Mouse (Mus musculus) heart, adult 11 months (tissue): ENCODE data around the gene Dpp6.

Experiments used
- DNase-seq: peaks from one replicate; pipeline ENCODE4 v3.0.0; 2022

Dpp6 gene

DNA sequence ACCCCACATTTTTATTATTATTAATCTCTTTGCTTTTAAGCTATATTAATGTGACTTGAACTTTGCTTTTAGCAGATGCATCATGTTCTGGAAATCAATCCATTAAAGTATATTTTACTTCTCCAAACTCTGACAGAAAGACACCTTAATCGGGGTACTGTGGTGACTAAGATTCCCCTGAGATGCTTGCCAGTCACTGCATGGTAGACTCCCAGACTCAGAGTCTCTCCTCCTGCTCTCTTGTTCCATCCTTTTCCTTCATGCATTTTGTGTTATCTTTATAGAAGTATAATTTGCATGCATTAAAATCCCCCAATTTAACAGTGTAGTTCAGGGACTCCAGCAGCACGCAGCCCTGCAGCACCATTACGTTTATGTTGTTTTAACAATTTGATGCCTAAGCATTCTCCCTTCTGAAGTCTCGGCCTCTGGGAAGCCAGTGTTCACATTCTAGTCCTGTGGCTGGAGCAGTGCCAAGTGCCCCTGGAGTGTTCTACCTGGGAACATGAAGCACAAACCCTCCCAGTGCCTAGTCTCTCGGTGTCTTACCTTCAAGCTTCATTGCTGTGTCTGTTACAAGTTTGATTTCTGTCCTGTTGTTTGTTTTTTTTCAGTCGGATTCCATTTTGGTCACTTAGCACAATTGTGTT, 153.1 kb downstream of the Dpp6 start:
- no peak for DNase-seq

DNA sequence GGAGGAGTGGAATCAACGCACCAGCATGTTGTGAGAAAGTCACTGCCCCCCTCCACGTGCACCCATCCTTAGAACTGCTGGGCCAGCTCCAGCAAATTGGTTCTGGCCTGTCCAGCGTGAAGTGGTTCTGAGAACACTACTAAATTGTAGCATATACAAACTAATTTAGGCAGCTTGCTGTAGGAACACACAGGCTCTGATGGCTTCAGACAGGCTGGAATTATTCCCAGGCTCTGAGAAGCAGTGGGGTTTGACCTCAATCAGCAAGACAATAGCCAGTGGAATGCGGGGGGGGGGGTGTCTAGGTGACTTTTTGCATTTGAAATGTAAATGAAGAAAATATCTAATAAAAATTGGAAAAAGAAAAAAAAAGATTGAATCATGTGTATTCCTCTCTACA, 156.2 kb downstream of the Dpp6 start:
- no peak for DNase-seq

DNA sequence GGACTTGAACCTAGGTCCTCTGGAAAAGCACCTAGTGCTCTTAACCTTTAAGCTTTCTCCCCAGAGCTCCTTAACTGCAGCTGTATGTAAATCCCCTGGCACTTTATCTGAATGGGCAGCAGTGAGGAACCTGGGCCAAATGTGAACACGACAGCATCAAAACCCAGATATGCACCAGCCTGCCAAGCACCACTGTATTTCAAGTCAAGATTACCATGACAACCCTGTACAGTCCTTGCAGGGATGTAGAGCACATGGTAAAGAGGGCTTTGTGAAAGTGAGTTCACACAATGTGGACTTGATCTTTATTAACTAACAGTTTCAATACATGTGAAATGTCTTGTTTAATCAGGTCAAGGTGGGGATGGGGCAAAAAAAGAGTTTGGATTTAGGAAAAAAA, 162.3 kb downstream of the Dpp6 start:
- DNase-seq, result no peak

DNA sequence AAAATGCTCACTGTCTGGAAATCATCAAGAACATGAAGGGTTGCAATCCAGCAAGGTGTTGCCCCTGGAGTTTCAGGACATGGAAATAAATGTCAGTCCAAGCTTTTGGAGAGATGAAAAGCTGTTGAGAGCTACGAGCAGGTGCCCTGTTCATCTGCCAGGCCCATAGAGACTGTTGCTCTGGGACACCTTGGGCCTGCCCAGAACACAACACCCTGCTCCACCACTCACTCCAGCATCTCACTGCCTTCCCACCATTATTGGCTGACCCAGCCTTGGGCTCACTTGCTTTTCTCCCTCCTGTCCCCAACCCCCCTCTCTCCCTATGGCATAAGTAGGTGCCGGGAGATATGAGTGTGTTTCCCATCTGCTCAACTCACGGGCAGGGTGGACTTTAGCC, 162.8 kb downstream of the Dpp6 start:
- DNase-seq, result peak; percentile 45

DNA sequence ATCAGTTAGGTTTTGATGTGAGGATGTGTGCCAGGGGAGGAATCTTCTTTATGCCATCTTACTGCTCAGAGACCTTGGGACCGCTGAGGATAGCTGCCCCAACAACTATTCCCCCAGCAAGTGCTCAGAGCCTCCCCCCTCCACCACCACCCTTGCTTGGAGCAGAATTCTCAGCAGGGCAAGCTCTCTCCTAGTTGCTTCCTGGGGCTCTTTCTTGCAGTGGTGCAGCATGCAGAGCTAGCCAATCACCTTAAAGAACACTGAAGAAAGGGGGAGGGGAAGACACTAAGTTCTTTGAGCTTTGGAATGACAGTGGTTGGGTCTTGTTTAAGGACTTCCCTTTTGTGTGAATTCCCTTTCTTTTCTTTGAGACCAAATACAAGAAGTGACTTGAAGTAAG, 168.1 kb downstream of the Dpp6 start:
- DNase-seq, result no peak

DNA sequence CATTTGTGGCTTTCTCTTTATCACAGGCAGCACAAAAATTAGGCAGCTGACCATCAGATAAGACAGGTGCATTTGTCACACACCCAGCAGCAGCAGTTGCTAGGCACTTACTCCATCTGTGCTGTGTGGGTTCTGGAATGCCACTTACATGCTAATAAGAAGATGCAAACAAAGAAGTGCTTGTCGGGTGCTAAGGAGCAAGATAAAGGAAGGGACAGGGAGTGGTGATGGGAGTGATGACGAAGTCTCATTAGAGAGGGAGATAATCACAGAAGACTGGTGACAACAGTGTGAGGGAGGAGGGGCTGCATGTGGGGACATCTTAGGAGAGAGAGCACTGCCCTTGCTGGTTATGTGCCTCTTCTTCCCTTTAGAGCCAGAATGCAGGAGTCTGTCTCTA, 174.6 kb downstream of the Dpp6 start:
- no peak for DNase-seq

DNA sequence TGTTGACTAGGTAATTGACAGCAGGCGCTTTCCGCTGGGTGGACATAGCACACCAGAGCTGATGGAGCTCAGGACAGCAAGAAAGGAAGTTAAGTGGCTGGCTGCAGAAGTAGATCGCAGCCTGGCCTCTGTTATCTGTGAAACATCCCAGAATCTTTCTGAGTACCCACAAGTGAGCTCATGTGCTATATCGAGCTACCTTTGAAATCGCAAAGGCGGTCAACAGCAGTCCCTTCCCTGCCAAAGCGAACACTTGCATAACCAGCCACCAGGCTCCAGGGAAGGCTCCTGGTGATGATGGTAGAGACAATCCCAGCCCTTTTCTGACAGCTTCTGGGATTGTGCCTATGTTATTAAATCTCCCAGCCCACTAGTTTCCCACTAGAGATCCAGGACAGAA, 186.5 kb downstream of the Dpp6 start:
- peak; percentile 88 for DNase-seq

DNA sequence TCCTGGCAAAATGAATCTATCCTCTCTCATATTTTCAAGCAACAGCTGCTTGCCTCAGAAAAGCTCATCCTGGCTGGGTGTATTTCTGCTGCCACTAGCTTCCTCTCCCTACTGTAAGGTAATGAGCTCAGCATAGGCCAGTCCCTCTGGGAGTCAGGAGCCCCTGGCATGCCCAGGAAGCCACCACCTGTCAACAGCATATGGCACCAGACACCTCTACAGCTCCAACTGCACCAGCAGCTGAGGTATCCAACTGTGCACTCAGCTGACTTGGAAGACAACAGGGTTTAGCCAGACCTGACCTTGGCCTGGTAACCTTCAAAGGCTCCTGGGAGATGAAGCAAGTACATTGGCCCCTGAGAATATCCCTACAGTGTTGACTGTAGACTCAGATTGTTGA, 192.2 kb downstream of the Dpp6 start:
- DNase-seq, result peak; percentile 94

DNA sequence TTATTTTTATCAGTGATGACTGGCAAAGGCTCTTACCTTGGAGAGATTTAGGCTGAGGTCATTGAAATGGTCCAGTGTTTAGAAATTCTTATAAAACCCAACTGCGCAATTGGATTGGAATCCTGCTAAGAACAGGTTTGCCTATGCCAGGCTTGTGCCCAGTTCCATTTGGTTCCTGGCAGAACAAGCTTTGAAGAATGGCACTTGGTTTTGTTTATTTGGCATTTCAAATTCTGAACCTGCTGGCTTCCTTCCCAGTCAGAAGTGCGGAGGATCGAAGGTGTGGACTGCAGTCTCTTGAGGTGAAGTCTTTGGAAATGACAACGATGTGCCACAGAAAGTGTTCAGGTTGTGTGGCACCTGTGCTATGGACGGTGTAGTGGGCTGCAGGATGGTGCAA, 193.6 kb downstream of the Dpp6 start:
- no peak for DNase-seq

DNA sequence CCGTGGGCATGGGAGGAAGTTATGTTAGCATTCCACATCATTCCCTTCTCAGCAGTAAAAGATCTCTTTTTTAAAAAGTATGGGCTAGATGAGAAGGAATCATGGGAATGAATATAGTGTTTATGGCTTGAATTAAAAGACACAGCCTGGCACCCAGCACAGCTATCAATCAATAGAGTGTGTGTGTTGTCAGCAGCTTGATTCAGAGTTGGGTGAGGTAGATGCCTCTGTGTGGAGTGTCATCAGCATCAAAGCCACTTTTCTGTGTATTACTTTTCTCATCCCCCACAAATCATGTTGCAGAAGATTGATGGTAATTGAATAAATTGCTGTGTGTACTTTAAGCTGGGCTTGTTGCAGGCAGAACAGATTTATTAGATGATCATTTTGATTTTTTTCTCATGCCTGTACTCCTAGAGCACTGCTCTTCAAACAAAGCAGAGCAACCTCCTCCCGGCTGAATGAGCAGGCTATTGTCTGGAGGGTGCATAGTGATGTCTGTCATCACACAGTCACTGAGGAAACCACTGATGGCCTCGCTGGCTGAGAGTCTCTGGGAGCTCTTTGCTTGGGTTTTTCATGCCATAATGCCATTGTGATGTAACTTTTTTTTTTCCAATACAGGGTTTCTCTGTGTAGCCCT, 201.4 kb downstream of the Dpp6 start:
- no peak for DNase-seq

DNA sequence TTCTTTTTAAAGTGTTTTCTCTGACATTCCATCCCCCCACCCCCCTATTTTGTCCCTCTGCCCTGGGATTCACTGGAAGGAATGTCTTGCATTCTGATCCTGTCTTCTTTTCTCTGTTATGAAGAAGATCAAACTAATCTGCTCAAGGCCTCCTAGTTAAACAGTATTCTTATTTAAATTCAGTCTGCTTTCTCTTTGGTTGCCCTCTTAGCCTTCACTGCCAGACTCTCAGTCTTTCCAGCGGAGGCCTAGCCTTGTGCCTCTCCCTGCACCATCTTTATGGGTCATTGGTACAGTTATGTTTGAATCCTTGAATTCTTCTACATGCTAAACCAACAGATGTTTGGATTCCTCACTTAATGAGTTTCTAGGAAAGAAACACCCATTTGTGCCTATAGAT, 211.6 kb downstream of the Dpp6 start:
- DNase-seq, result no peak

DNA sequence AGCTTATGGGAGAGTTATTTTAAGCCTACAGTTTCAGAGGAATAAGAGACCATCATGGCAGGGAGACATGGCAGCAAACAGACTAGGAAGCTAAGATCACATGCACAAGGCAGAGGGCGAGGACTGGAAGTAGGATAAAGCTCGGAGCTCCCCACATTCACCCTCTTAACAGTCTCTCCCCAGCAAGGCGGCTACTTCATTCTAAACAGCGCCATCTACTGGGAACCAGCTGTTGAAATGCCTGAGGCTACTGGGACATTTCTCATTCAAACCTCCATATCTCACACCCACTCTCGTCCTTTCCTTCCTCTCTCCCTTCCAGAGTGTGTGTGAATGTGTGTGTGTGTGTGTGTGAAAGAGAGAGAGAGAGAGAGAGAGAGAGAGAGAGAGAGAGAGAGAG, 212.8 kb downstream of the Dpp6 start:
- DNase-seq, result no peak

DNA sequence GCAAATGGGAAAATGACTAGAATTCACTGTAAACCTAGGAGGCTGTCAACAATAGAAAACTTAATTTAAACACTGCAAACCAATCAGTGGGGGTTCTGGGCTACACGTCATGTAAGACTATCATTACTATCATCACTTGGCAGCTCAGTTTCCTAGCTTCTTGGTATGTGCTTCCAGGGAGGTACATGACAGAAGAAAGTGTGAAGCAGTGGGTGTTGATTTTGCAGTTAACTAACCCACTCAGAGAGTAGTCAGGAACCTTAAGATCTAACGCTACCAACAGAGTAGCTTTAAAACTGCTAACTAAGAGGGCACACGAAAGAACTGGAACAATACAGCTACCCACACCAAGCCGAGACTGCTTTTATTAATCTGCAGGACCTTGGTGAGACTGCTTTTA, 217.9 kb downstream of the Dpp6 start:
- peak; percentile 40 for DNase-seq

DNA sequence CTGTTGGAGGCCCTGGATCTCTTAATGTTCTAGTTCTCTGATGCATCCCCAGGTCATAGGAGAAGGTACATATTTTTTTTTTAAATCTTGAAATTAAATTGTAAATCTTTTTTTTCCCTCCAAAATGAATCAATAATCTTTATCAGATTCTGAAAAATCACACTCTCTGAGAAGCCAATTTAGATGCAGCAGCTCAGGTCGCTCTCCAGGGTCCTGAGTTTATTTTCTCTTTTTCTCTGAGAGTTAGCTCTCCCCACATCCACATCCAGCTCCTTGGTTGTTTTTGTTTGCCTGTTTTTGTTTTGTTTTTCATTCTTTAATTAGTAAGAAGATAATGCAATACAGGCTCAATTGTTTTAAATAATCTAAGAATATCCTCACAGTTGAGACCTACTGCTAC, 218.3 kb downstream of the Dpp6 start:
- no peak for DNase-seq

DNA sequence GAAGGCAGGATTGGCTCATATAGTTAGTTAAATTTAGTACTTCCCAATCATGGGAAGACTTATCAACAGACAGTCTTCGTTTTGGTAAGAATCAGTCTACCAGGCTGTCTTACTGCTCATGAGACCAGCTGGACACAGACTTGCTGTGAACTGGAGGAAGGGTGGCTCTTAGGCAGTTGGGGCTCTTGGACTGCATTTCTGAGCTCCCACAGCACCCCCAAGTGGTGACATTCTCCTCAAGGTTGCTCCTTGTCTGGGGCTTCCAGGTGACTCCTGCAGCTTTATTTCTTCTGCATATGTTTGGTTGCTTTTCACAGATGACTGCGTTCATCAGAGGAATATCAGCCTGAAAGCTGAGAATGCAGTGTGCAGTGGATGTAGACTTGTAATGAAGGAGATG, 218.9 kb downstream of the Dpp6 start:
- DNase-seq, result no peak

DNA sequence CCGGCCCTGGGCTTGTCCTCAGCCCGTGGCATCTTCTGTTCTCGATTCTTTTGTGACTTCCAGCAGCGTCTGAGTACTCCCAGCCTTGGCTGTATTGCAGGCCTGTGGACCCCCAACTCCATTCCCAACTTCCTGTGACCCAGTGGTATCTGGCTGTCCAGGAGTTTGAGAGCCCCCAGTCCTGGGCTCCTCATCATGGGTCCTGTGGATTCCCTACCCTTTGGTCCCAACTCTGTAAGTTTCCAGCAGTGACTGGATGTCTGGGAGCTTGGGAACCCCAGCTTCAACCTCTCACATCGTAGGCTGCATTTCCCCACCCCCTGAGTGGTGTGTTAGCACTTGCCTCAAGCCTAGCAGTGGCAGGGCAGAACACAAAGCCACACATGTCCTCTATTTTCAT, 220.8 kb downstream of the Dpp6 start:
- DNase-seq, result peak; percentile 72

DNA sequence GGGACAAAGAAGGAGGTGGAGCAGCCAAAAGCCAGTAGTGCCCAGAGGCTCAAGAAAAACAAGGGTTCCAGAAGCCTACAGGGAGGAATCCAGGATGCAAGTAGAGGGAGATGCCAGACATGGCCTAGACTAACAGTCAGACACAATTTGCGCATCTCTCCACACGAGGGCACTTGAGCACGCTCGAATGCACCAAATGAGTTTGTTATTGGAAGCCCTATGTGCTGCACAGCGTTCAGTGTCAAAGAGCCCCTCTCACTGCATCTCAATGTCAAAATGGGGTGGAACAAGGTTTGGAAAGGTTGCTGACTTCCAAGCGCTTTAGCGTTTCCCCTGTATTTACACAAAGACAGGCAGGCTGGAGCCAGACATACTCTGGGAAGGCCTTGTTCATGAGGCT, 231.2 kb downstream of the Dpp6 start:
- peak; percentile 78 for DNase-seq

DNA sequence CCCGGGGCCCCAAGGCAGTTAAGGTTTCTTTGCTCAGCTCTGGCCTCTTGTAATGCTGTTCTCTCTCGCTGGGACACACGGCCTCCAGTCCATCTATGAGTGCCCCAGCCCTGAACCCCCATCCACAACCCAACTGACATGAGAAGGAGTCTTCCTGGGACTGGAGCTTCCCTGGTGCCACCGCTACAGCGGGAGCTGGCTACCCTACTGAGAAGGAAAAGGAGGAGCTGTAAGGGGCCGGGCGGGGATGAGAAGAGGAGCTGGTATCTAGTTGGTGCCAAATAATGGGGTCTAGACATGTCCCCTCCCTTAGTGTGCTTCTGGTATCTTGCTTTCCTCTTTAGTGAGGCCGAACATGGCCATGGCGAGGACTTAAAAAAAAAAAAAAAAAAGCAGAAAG, 231.9 kb downstream of the Dpp6 start:
- DNase-seq, result peak; percentile 81

DNA sequence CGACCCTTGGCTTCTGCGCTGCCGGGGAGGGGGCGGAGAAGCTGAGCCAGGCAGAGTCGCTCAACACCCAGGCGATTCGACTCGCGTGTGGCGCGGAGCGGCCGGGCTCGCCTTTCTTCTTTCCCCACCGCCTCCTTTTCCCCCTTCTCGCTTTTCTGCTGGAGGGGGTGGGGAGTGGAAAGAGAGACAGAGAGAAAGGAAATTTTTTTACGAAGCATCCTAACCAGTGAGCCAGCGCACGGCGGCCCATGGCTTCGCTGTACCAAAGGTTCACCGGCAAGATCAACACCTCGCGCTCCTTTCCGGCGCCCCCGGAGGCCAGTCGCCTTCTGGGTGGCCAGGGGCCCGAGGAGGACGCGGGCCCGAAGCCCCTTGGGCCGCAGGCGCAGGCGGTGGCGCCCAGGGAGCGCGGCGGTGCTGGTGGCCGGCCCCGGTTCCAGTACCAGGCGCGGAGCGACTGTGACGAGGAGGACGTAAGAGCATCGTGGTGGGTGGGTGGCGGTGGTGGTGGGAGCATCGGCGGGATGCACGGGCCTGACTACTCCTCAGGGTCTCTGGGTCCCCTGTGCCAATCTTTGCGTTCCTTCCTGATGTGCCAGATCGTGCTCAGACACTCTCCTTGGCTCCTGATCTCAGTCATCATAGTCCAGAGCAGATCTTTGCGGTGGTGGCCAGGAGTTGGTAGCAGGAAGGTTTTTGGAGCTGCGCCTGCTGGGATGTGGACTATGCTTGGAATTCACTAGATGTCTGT, 232.5 kb downstream of the Dpp6 start:
- DNase-seq, result peak; percentile 75

DNA sequence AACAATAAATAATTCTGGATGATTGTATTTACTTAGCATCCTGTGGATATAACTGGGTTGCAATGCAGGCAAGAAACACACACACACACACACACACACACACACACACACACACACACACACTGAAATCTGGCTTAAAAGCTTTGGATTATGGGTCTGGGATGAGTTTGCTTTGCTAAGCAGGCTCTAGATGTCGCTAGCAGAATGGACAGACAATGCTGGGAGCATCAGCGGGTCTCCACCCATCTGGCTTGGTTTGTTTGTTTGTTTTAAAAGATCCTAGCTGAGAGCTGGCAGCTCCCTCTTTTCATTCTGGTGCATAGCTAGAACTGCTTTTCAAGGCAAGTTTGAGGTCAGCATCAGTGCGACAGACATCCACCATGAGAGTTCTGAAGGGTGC, 234.2 kb downstream of the Dpp6 start:
- DNase-seq, result peak; percentile 13

DNA sequence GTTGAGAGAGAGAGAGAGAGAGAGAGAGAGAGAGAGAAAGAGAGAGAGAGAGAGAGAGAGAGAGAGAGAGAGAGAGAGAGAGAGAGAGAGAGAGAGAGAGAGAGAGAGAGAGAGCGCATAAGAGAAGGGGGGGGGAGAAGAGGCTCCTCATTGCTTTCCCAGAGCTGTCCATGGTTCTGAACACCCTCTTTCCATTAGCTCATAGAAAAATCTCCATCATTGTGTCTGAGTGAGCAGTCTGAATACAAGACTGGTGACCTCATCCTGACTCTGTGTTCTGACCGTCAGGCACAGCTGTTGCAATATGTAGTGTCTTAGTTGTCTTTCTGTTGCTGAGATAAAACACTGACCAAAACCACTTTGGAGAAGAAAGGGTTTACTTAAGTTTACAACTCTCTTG, 235.4 kb downstream of the Dpp6 start:
- DNase-seq, result peak; percentile 3

DNA sequence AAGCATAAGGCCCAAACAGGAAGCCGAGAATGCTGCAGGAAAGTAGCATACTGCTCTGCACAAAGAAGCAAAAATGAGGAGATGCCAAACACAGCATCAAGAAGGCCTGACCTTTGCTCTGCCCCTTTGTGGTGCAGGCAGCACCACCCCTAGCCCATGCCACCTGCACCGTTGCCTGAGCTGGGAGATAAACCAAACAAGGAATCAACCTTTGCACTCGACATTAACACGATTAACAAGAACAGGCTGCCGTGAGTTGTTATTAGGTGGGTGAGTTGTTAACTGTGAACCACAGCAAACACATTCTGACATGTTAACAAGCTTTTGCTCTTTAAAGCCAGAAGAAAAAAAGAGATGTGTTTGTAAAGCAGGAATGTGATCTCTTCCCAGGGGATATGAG, 239.4 kb downstream of the Dpp6 start:
- DNase-seq, result peak; percentile 69

DNA sequence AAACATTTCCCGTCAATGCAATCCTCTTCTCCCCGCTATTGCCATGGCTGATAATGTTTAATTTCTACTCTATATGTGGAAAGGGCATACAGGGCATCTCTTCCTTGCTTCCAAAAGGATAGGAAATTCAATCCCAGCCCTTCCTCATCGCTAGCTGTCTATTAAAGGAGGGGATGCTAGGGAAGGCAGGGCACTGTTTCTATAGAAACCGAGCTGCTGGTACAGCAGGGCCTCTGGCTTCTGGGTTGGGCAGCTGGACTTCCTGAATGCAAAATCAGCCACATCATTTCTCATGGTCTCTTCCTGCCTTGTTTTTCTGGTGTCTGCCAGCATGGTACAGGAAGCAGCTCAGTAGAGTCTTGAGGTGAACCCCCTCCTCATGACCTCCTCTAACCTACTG, 243.1 kb downstream of the Dpp6 start:
- peak; percentile 36 for DNase-seq

DNA sequence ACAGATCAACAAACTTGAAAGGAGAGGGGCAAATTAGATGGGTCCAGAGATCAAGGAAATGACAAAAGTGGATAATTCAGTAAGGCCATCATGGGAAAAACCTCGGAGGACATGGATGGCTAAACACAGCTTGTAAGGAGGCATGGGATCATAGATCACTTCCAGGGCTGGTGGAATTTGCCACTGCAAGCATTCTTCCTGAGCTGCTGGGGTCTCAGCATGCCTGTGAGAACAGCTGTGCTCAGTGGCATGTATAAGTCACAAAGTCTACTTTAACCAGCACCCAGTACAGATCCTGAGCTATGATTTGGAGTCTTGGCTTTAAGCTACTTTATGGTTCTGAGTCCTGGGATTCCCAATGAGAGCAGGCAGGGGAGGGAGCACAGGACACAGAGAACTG, 246.9 kb downstream of the Dpp6 start:
- DNase-seq, result peak; percentile 62

DNA sequence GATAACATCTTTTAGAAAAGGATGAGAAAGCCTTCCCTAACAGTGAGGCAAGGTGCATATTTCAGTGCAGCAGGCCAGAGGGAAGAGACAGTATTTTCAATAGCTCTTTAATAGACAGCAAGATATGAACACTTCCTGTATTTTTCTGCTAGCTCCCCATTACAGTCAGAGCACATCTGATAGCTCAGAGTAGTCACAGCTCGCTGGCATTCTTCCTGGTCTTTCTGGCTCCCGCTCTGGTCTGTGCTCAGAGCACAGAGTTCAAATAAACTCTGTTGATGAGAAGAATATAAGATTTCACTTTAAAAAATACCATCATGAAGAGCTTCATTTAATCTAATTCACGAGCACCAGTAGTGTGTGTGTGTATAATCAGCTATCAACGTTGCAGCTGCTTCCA, 249.8 kb downstream of the Dpp6 start:
- no peak for DNase-seq
